Mouse (Mus musculus) limb, embryonic 10.5 days (tissue): ENCODE data around the gene Cluh. TPM values are rescaled to one million over a fixed set of nuclear protein-coding genes. Genes with fewer than 3 reads are reported as not detected.

Experiments
- DNase-seq: peaks from one replicate; pipeline ENCODE4 v3.0.0-alpha.2; 2017; ENCODE audit warnings: low spot score
- H3K27ac ChIP-seq: fragments of 300-500 bp; sonication (generic); 2 replicates; pipeline ENCODE4 v1.5.1; 2016; ENCODE audit warnings: mild to moderate bottlenecking
- H3K27me3 ChIP-seq: fragments of 300-500 bp; sonication (generic); 2 replicates; pipeline ENCODE4 v1.6.1; 2016; ENCODE audit warnings: low read depth, mild to moderate bottlenecking; ENCODE audit not compliant: poor library complexity, severe bottlenecking
- H3K36me3 ChIP-seq: fragments of 300-500 bp; sonication (generic); 2 replicates; pipeline ENCODE4 v1.6.1; 2016; ENCODE audit warnings: mild to moderate bottlenecking, moderate library complexity
- H3K4me1 ChIP-seq: fragments of 300-500 bp; sonication (generic); 2 replicates; pipeline ENCODE4 v1.6.1; 2016
- H3K4me3 ChIP-seq: fragments of 300-500 bp; sonication (generic); 2 replicates; pipeline ENCODE4 v1.5.1; 2016; ENCODE audit warnings: mild to moderate bottlenecking, moderate library complexity
- H3K9me3 ChIP-seq: fragments of 300-500 bp; sonication (generic); replicated peaks from 2 replicates; pipeline ENCODE4 v1.6.1; 2016; ENCODE audit warnings: mild to moderate bottlenecking
- WGBS: fragments of 180-500 bp; shearing (Covaris S2); methylation state at CpG from one replicate; pipeline ENCODE4 v1.1.7; 2016; 5-methylcytosine and 5-hydroxymethylcytosine counted together
- polyA plus RNA-seq: library from polyadenylated mRNA; unstranded; fragments of >200 nt; fragmentation: Nextera tagmentation; extraction: Ambion mirVana; gene quantifications from 2 replicates; pipeline ENCODE4 v1.2.1, GENCODE M21; 2016

Cluh gene
- polyA plus RNA-seq, 1 experiment from 2014 or later, result 32.8 TPM

DNA sequence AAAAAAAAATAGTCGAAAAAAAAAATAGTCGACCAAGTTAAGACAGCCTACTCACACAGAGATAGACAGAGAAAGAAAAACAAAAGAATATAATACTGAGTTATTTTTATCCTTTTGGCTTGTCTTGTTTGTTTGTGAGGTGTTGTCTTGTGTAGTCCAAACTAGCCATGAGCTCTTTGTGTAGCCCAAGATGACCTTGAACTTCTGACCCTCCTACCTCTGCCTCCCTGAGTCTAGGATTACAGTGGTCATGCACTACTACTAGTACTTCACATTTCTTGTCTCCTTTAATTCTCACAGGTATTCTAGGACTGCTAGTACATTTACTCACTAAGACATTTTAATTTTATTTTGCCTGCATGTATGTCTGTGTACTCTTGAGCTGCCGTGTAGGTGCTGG lies 21.8 kb upstream of the Cluh start:
- Histone ChIP-seq H3K27me3 (no peaks in the 10 kb centered on the region), H3K27ac (no peak overlapping the region), H3K4me1 (no peaks in the 10 kb centered on the region), H3K9me3 (no peaks in the 10 kb centered on the region), H3K36me3 (no peaks in the 10 kb centered on the region), H3K4me3 (no peak overlapping the region)
- whole genome bisulfite sequencing, result 80% methylated on average over 3 of the region's 3 CpGs
- no peak for DNase-seq

DNA sequence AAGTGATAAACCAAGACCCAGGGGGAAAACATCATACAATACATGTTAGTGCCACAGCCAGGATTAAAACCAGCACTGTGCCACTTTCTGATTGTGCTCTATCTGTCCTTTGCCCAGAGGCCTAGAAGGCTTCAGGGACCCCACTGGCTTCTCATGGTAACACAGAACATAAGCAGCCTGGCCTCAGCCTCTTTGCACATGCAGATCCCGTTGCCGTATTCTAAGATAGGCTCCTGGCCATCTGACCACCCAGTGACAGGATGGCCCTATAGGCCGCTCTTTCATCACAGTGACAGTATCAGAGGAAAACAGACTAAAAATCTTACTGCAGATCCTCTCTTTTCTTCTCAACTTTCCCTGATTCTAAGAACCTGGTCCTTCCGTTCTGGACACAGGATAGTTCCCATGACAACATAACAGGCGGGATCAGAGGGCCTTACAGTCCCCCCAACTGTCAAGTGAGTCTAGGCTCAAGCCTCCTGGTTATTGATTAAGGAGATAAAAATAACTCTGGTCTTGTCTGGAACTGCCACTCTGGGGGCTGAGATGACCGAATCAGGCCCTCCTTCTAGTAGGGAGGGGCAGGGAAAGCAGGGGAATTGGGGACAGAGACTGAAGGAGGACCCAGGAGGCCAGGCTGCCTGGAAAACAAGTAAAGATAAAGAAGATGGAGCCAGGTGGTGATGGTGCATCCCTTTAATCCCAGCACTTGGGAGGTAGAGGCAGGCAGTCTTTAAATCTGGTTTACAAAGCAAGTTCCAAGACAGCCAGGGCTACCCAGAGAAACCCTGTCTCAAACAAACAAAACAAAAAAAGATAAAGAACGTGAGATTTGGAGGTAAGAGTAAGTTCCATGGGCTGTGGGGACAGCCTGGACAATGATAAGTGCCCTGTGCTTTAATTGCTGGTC lies 17.2 kb upstream of the Cluh start:
- Histone ChIP-seq H3K4me3 (no peak overlapping the region), H3K4me1 (peaks cover under 1% of the 10 kb centered on the region; the same call in 1 of the 2 replicates), H3K36me3 (no peaks in the 10 kb centered on the region), H3K27me3 (peaks cover 13% of the 10 kb centered on the region), H3K9me3 (no peaks in the 10 kb centered on the region), H3K27ac (no peak overlapping the region)
- WGBS, result 81% methylated on average over 7 of the region's 7 CpGs
- no peak for DNase-seq

DNA sequence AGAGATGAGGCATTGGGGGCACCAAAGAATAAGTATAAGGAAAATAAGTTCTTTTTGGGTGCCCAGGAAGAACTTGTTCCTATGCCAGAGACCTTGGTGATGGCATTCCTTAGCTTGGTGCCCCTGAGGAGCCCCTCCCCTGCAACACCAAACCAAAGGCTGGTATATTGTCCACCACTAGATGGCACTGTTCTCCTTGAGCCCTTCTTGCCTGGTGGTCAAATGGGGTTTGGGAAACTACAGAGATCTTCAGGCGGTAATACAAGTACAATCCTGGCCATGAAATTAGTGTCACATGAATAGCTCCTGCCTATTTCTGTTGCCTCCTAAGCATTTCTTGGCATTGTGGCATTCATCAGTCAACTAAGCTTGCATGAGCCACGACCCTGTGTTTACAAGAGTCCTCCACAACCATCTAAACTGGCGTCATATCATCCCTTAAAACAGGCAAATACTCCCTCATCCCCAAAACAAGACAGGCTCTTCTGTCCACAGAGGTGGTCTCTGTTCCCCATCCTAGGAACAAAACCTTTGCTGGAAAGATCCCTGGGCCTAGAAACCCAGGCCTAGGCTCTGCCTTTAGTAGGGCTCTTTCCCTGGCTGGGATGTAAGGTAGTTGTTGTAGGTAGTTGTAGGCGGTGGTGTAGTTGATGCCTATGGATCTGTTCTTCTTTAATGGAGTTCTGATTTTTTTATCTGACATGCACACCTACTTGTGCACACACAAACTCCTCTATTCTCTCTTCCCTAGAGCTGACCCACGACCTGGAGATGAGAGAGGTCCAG lies 14.6 kb upstream of the Cluh start:
- Histone ChIP-seq H3K4me1 (peaks cover 24% of the 10 kb centered on the region), H3K27me3 (peaks cover 32% of the 10 kb centered on the region), H3K27ac (no peak overlapping the region), H3K4me3 (no peak overlapping the region), H3K9me3 (no peaks in the 10 kb centered on the region), H3K36me3 (no peaks in the 10 kb centered on the region)
- 59% methylated on average over 5 of the region's 5 CpGs for WGBS
- peak; percentile 74 for DNase-seq

DNA sequence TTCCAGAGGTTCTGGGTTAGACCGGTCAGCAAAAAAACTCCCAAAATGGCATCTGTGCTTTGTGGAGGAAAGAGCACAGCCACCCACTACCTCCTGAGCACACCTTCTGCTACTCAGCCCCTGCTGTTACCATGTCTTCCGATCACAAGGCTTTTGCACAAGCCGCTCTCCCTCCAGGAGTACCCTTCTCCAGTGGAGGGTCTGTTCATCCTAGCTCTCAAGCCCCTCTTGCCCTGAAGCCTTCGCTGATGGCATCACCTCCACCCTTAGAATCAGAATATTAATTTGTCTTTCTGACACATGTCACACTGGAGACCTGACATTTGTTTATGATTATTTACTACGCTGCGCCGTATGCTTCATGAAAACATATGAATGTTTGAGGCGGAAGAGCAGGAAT lies 11.8 kb upstream of the Cluh start:
- no peak overlapping the region for H3K27ac ChIP-seq

DNA sequence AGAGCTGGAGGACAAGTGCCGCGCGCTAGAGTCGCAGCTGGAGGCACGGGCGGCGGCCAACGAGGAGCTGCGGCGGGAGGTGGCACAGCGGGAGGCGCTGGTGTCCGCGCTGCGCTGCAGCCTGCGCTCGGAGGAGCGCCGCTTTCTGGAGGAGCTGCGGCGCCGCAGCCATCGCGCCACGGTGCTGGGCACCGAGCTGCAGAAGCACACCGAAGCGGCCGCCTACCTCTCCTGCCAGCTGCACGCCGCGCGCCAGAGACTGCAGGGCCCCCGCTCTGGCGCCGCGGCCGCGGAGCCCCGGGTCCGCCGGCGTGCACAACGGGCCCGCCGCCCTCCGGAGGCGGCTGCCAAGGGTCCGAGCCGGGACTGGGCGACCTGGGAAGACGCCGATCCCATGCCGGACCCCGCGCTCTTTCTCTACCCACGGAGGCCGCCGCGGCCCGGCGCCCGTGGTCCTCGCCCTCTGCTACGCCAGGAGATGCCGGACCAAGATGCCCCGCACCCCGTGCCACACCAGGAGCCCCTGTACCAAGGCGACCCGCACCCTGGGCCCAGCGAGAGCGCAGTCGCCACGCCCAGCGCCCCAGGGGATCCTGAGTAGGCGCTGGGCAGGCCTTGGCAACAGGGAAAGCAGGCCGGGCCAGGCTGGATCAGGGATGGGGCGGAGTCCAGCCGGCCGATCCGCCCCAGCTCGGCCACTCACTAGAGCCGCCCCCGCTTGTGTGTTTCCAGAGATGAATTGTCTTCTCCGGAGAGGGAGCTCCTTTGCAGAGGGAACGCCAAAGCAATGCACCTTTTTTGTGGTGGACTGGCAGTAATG lies 11.1 kb upstream of the Cluh start:
- DNase-seq, result peak; percentile 83
- Histone ChIP-seq H3K27ac (peak overlapping the region; percentile 87), H3K27me3 (peaks cover 53% of the 10 kb centered on the region), H3K36me3 (no peaks in the 10 kb centered on the region), H3K4me1 (peaks cover 24% of the 10 kb centered on the region), H3K4me3 (peak overlapping the region; percentile 85), H3K9me3 (no peaks in the 10 kb centered on the region)
- under 1% methylated on average over 74 of the region's 86 CpGs for WGBS

More for the DNA sequence above, 11.8 kb upstream of the Cluh start:
- Histone ChIP-seq H3K4me3 (peak overlapping the region; percentile 85), H3K36me3 (no peaks in the 10 kb centered on the region), H3K9me3 (no peaks in the 10 kb centered on the region), H3K4me1 (peaks cover 24% of the 10 kb centered on the region), H3K27me3 (peaks cover 53% of the 10 kb centered on the region)
- 27% methylated on average over 8 of the region's 8 CpGs for WGBS
- no peak for DNase-seq

DNA sequence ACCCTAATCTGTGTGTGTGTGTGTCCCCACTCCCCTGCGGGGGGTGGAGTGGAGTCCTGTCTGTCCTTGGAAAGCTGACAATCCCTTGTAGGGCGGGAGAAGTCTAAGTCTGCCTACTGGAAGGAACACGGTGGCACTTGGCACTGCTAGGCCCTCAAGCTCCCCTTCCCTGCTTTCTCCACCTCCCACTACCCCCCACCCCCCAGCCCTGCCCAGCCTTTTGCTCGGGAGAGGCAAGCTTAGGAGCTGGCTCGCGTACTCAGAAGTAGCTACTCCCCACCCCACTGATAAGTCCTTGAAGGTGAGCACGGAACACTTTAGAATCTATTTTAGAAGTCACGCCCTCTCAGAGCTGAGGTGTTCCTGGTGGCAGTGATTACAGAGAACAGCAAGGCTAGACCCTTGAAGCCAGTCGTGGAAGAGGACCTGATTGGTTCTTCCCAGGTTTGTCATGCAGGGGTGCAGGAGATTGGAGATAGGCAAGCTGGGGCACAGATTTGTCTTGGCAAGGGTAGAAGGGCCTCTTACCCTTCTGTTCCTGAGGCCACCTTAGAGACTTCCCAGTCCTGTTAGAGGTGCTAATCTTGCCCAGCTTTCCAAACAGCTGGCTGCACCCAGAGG lies 10.4 kb upstream of the Cluh start:
- no peaks in the 10 kb centered on the region for H3K36me3 ChIP-seq
- 9% methylated on average over 9 of the region's 9 CpGs for WGBS
- H3K27me3 ChIP-seq, result peaks cover 53% of the 10 kb centered on the region
- H3K9me3 ChIP-seq, result no peaks in the 10 kb centered on the region
- H3K4me1 ChIP-seq, result peaks cover 24% of the 10 kb centered on the region
- H3K4me3 ChIP-seq, result peak overlapping the region; percentile 85
- no peak for DNase-seq
- peak overlapping the region; percentile 87; the same call in 1 of the 2 replicates for H3K27ac ChIP-seq

DNA sequence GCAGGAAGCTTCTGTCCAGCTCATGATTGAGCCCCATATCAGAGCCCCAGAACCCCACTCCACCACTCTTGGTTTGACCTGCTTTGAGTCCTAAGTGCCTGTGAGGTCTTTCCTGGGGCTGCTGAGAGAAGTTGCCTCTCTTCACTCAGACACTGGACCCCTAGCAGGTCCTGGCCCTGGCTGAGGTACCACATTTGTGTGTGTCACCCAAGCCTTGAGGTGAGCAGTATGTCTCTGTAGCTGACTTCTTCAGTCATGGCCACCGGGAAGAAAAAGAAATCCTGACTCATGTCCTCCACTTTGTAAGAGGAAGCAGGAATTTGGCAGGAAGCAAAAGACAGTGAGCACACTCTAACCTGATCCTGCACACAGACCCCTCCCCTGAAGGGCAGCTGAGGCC lies 9.7 kb upstream of the Cluh start:
- Histone ChIP-seq H3K9me3 (no peaks in the 10 kb centered on the region), H3K4me3 (no peak overlapping the region), H3K36me3 (no peaks in the 10 kb centered on the region), H3K4me1 (peaks cover 24% of the 10 kb centered on the region), H3K27ac (no peak overlapping the region), H3K27me3 (peaks cover 53% of the 10 kb centered on the region)
- DNase-seq, result no peak
- 87% methylated on average over 1 of the region's 1 CpGs for WGBS

DNA sequence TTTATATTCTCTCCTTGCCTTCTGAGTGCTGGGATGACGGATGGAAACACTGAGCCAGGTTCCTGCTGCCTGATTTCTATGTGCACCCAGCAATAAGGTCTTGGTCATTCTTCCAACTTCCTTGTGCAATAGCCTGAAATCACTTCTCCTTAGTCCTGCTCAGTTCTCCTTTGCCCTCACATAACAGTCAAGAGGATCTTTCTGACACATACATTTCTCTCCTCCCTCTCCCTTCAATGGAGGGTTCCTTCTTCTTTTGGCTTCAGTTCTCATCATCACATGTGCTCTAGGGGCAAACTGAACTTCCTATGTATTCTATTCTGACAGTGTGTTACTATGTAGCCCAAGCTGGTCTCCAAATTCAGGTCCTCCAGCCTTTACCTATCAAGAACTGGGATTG lies 1.3 kb upstream of the Cluh start:
- peaks cover under 1% of the 10 kb centered on the region; the same call in 1 of the 2 replicates for H3K36me3 ChIP-seq
- 71% methylated on average over 1 of the region's 1 CpGs for WGBS
- no peak for DNase-seq
- no peak overlapping the region for H3K4me3 ChIP-seq
- no peaks in the 10 kb centered on the region for H3K27me3 ChIP-seq
- no peak overlapping the region for H3K27ac ChIP-seq
- H3K9me3 ChIP-seq, result no peaks in the 10 kb centered on the region
- peaks cover 44% of the 10 kb centered on the region for H3K4me1 ChIP-seq

DNA sequence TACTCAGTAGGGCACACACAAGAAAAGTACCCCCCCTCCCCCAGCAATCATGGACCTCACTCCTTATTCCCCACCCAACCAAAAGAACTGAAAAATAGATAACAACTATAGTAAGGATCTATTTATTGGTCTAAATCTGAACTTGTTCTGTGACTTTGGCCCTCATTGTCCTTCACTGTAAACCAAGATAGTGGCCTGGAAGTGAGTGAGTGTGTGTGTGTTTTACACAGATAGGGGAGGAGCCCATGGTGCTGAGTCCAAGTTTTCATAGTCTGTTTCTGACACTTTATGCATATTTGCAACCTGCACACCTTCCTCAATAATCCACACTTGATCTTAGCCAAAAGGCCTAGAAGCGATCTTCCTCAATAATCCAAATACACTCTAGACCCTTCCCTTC lies 619 bp upstream of the Cluh start:
- 7% methylated on average over 1 of the region's 1 CpGs for WGBS
- peak overlapping the region; percentile 96 for H3K4me3 ChIP-seq
- H3K27me3 ChIP-seq, result no peaks in the 10 kb centered on the region
- H3K4me1 ChIP-seq, result peaks cover 51% of the 10 kb centered on the region
- H3K9me3 ChIP-seq, result no peaks in the 10 kb centered on the region
- peak overlapping the region; percentile 88 for H3K27ac ChIP-seq
- H3K36me3 ChIP-seq, result peaks cover 8% of the 10 kb centered on the region
- DNase-seq, result no peak

DNA sequence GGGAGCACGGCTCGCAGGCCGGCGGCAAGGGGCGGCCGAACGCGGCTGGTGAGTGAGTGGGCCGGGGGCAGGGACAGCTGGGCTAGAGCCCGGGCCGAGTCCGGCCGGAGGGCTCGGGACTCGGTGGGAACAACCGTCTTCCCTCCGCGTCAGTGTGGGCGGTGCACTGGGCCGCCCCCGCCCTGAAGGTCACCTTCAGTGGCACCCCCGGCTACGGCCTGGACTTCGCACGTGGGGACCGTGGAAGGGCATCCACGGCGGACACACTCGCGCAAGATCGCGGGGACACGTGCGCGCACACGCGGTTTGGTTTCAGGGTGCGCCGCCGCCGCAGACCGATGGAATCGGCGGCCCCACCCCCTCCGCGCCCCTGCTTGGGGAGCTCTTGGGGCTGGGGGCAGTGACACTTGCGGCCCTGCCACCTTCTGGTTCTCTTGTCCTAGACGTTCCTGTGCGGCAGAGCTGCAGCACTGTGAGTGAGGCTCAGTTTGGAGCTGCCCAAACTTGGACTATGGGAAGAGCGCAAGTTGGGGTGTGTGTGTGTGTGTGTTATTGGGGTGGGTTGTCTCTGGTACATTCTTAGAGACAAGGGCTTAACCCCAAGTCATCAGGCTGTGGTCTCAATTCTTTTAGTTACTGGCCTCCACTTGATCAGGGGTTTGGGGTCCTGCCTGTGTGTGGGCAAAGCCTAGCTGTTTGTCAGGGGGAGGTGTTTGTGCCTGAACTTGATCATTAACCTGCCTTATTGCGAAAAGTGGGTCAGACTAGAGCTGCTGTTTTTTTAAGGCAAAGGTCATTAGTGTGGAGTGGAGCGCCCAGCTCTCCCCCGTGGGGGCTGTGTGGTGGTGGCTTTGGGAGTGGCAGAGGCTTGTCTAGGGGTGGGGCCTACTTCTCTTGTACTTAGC lies 604 bp downstream of the Cluh start:
- peak; percentile 50 for DNase-seq
- peaks cover 52% of the 10 kb centered on the region for H3K4me1 ChIP-seq

DNA sequence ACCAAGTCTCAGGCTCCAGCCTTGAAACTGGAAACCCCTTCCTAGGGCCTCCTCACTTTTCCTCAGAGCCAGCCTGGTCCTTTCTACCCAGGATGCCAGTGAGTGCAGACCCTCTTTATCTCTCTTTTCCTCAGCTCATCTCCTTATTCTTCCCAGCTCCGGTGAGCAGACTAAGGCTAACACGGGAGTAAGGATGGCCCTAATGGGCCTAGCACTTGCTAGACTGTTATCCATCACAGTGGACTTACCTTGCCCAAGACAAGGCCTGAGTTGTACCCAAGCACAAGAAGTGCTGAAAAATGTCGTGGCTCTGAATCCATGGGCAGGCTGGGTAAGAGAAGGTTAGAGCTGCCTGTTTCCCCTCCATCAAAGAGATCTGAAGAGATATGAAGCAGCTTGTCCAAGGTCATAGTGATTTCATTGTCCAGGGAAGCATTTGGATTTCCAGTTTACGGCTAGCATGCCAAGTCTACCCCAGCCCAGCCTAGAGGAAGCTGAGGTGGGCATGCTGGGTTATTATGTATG lies 1.3 kb downstream of the Cluh start:
- H3K4me3 ChIP-seq, result peak overlapping the region; percentile 96
- no peaks in the 10 kb centered on the region for H3K27me3 ChIP-seq
- no peaks in the 10 kb centered on the region for H3K9me3 ChIP-seq
- 74% methylated on average over 4 of the region's 4 CpGs for WGBS
- peaks cover 8% of the 10 kb centered on the region for H3K36me3 ChIP-seq
- no peak for DNase-seq
- no peak overlapping the region for H3K27ac ChIP-seq
- peaks cover 52% of the 10 kb centered on the region for H3K4me1 ChIP-seq

More for the DNA sequence above, 604 bp downstream of the Cluh start:
- Histone ChIP-seq H3K36me3 (peaks cover 8% of the 10 kb centered on the region), H3K9me3 (no peaks in the 10 kb centered on the region), H3K4me3 (peak overlapping the region; percentile 96), H3K27ac (peak overlapping the region; percentile 88), H3K27me3 (no peaks in the 10 kb centered on the region)
- 1% methylated on average over 53 of the region's 53 CpGs for WGBS
